Mouse (Mus musculus) G1E (cell line): ENCODE results near the gene Slc2a1.

Source experiments
- CTCF ChIP-seq: IDR thresholded peaks from 2 replicates; pipeline ENCODE4 v1.5.1; 2012; ENCODE audit warnings: low read depth, low read length, inconsistent platforms, mixed read lengths
- GATA1 ChIP-seq: IDR thresholded peaks from 2 replicates; pipeline ENCODE4 v1.6.1; 2012; ENCODE audit warnings: borderline replicate concordance, low read length, inconsistent platforms, mixed read lengths
- POLR2AphosphoS5 ChIP-seq: IDR thresholded peaks from 2 replicates; pipeline ENCODE4 v1.6.1; 2012; ENCODE audit warnings: low read depth, low read length, inconsistent platforms; ENCODE audit not compliant: insufficient replicate concordance
- TAL1 ChIP-seq: conservative IDR thresholded peaks from 2 replicates; pipeline ENCODE4 v1.6.1; 2012; ENCODE audit warnings: low read depth, low read length, inconsistent platforms, mixed read lengths

DNA sequence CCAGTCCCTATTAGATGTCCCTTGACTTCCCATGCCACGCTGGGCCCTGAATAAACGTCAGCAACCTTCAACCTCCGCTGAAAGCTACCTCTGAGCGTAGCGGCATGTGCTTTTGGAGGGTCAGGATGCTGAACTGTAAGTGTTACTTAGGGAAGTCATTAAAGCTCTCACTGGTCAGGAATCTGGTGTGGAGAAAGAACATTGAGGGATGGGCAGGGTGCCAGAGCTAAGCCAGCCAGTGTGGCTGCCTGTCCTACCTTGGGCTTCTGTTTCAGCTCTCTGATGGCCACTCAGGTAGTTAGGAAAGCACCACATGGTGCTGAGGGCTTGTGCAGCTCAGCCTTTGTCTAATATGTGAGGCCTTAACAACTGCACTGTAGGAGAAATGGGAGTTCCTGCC, 2.9 kb downstream of the Slc2a1 start:
- TF ChIP-seq CTCF, result no peak
- no peak for TF ChIP-seq GATA1
- no peak for TF ChIP-seq TAL1
- no peak for TF ChIP-seq POLR2AphosphoS5
